Comparison of ENCODE assay signal across 9 mouse cellular contexts in genomic region chr2:146839303-146840030, GRCm38 (mm10). TPM values are rescaled to one million over a fixed set of nuclear protein-coding genes. Genes with fewer than 3 reads are reported as not detected.
DNase-seq lines count a peak whose midpoint lies in the region; ATAC-seq lines count a peak whose summit lies in the region.
"Had no signal": no experiment of that assay in that cellular context is flagged by ENCODE, and none has a peak within 500 bp of the region (broad histone marks: within the 10 kb centered on the region; RNA-seq: fewer than 3 reads in every experiment).

No protein-coding gene starts in this region.

- intact Hi-C loops in heart, postnatal 14 days (cut with DNase I) = loop anchor here (10.0 kb wide), 1 partner anchor 345 kb away; no protein-coding TSS in a partner anchor

- H3K4me3 ChIP-seq in heart, embryonic 14.5 days (ENCODE audit: control insufficient read depth in 1 of 2, insufficient read depth in 1 of 2, low read depth in 1 of 2, low read length in 2 of 2) = peak overlapping the region; percentile 11 to 21; a peak in 3 of 4 replicates
- peak overlapping the region; percentile 39 for H3K4me3 ChIP-seq in forebrain, embryonic 10.5 days
- peak overlapping the region; percentile 10 for H3K4me3 ChIP-seq in limb, embryonic 15.5 days

- no peak overlapping the region for H3K27ac ChIP-seq in heart, embryonic 14.5 days (replicated peaks in 1 of 2; ENCODE audit: control insufficient read depth in 1 of 2, insufficient read depth in 1 of 2, low read depth in 2 of 2, low read length in 2 of 2)
- peak overlapping the region; percentile 69 for H3K27ac ChIP-seq in forebrain, embryonic 10.5 days
- no peak overlapping the region for H3K27ac ChIP-seq in limb, embryonic 15.5 days

- ATAC-seq in heart, embryonic 14.5 days (ENCODE audit: insufficient number of reproducible peaks, insufficient read depth, low FRiP score, low read depth) = no peak
- no peak for ATAC-seq in limb, embryonic 15.5 days (ENCODE audit: insufficient number of reproducible peaks, low FRiP score, low TSS enrichment, low read depth)

- no peaks in the 10 kb centered on the region for H3K36me3 ChIP-seq in heart, embryonic 14.5 days (ENCODE audit: control insufficient read depth, insufficient read depth, low read length)
- H3K36me3 ChIP-seq in forebrain, embryonic 10.5 days (replicated peaks) = no peaks in the 10 kb centered on the region
- H3K36me3 ChIP-seq in limb, embryonic 15.5 days = no peaks in the 10 kb centered on the region

- no peak overlapping the region for H3K9ac ChIP-seq in heart, embryonic 14.5 days (ENCODE audit: low read length)
- no peak overlapping the region for H3K9ac ChIP-seq in limb, embryonic 15.5 days

- WGBS in heart, embryonic 14.5 days = 3% methylated on average over 36 of the region's 36 CpGs
- WGBS in forebrain, embryonic 10.5 days = 2% methylated on average over 36 of the region's 36 CpGs
- WGBS in limb, embryonic 15.5 days = 2% methylated on average over 36 of the region's 36 CpGs

- peaks cover 77% of the 10 kb centered on the region for H3K27me3 ChIP-seq in heart, embryonic 14.5 days (ENCODE audit: control insufficient read depth, insufficient read depth, low read length)
- H3K27me3 ChIP-seq in forebrain, embryonic 10.5 days (ENCODE audit: poor library complexity, severe bottlenecking) = peaks cover 99% of the 10 kb centered on the region
- H3K27me3 ChIP-seq in limb, embryonic 15.5 days = peaks cover 74% of the 10 kb centered on the region

- H3K9me3 ChIP-seq in heart, embryonic 14.5 days (ENCODE audit: control insufficient read depth, low read length) = no peaks in the 10 kb centered on the region
- H3K9me3 ChIP-seq in forebrain, embryonic 10.5 days = no peaks in the 10 kb centered on the region
- H3K9me3 ChIP-seq in limb, embryonic 15.5 days = no peaks in the 10 kb centered on the region

- peak overlapping the region; percentile 48 for H3K4me2 ChIP-seq in heart, embryonic 14.5 days (ENCODE audit: low read length)
- H3K4me2 ChIP-seq in limb, embryonic 15.5 days = 0 out of 2 replicates have a peak overlapping the region, but pooled peaks have one; percentile 10

- no peak for DNase-seq in heart, postnatal 14 days
- DNase-seq in ES-CJ7 (ENCODE audit: low read depth, low spot score) = peak; percentile 40
- DNase-seq in forebrain, embryonic 10.5 days (ENCODE audit: extremely low spot score, low spot score) = peak; percentile 53
- DNase-seq in layer of hippocampus, postnatal 36 days = no peak
- DNase-seq in thymus, postnatal 0 days (ENCODE audit: low spot score) = no peak
- no peak for DNase-seq in T-cell, adult 2 months (ENCODE audit: low spot score)
- DNase-seq: cerebellum, postnatal 36 days had no signal

- H3K4me1 ChIP-seq in heart, embryonic 14.5 days (ENCODE audit: control insufficient read depth in 2 of 2, insufficient read depth in 2 of 2, low read length in 2 of 2) = peaks cover 3 to 12% of the 10 kb centered on the region in 2 experiments; a peak in 3 of 4 replicates
- peaks cover 45% of the 10 kb centered on the region for H3K4me1 ChIP-seq in forebrain, embryonic 10.5 days
- H3K4me1 ChIP-seq in limb, embryonic 15.5 days = peaks cover 23% of the 10 kb centered on the region

RNA-seq across cellular contexts. Expression of gene Kiz, which starts 16.2 kb away (rescaled TPM):
- 28.3 and 28.4 TPM in 2 replicates for polyA plus RNA-seq in heart, embryonic 14.5 days (2014; fragmentation: Nextera tagmentation; extraction: Ambion mirVana)
- total RNA-seq in heart, postnatal 14 days (2021) = 10 to 100 TPM; 54.5 to 64.3 TPM
- 23.9 and 27.5 TPM in 2 replicates for polyA plus RNA-seq in forebrain, embryonic 10.5 days (2016; fragmentation: Nextera tagmentation; extraction: Ambion mirVana)
- polyA plus RNA-seq in limb, embryonic 15.5 days (2015; fragmentation: Nextera tagmentation; extraction: Ambion mirVana) = 25.1 and 28.7 TPM in 2 replicates
- total RNA-seq in layer of hippocampus, postnatal 36 days (2021) = 10 to 100 TPM; 20.7 to 20.8 TPM
- polyA plus RNA-seq in thymus, postnatal 0 days (2015; fragmentation: Nextera tagmentation; extraction: Ambion mirVana) = 16.8 and 17.9 TPM in 2 replicates

Comparison
In these comparisons a context has a peak if more than half of its experiments do, and no peak if none do; other contexts are left out.
1. DNase-seq: peak in ES-CJ7 (single experiment) and forebrain, embryonic 10.5 days (single experiment); none in heart, postnatal 14 days (0 of 2), layer of hippocampus, postnatal 36 days (0 of 2), thymus, postnatal 0 days (single experiment) and T-cell, adult 2 months (single experiment).
2. Peak in every context shown above with its lines, with median percentiles within 50 percentile points of each other: H3K4me3 ChIP-seq.